Mouse (Mus musculus) hindbrain, embryonic 16.5 days (tissue): ENCODE results near the gene Pou1f1. TPM values are rescaled to one million over a fixed set of nuclear protein-coding genes. Genes with fewer than 3 reads are reported as not detected.

Source experiments
- ATAC-seq: fragments of 200-750 bp; cut with Nextera tagmentation; 2 replicates; pipeline ENCODE4 v1.8.0; 2017; ENCODE audit warnings: moderate TSS enrichment, moderate library complexity
- H3K27ac ChIP-seq: fragments of 300-500 bp; sonication (generic); 2 replicates; pipeline ENCODE4 v1.5.1; 2014; ENCODE audit warnings: low read depth, mild to moderate bottlenecking, control low read depth, low read length, moderate library complexity
- H3K27me3 ChIP-seq: fragments of 300-500 bp; sonication (generic); replicated peaks from 2 replicates; pipeline ENCODE4 v1.6.1; 2014; ENCODE audit warnings: low read length; ENCODE audit not compliant: control insufficient read depth, insufficient read depth
- H3K36me3 ChIP-seq: fragments of 300-500 bp; sonication (generic); 2 replicates; pipeline ENCODE4 v1.6.1; 2014; ENCODE audit warnings: mild to moderate bottlenecking, low read length, moderate library complexity, mixed read lengths; ENCODE audit not compliant: control insufficient read depth, insufficient read depth
- H3K4me1 ChIP-seq: fragments of 300-500 bp; sonication (generic); 2 replicates; pipeline ENCODE4 v1.6.1; 2014; ENCODE audit warnings: low read depth, low read length; ENCODE audit not compliant: control insufficient read depth, insufficient read depth
- H3K4me2 ChIP-seq: fragments of 300-500 bp; sonication (generic); 2 replicates; pipeline ENCODE4 v1.6.1; 2014; ENCODE audit warnings: mild to moderate bottlenecking, low read length, control low read depth, moderate library complexity
- H3K4me3 ChIP-seq: fragments of 300-500 bp; sonication (generic); 2 replicates; pipeline ENCODE4 v1.5.1; 2014; ENCODE audit warnings: mild to moderate bottlenecking, low read length, control low read depth, moderate library complexity
- H3K9ac ChIP-seq: fragments of 300-500 bp; sonication (generic); 2 replicates; pipeline ENCODE4 v1.6.1; 2014; ENCODE audit warnings: low read depth, mild to moderate bottlenecking, control low read depth, low read length, moderate library complexity
- H3K9me3 ChIP-seq: fragments of 300-500 bp; sonication (generic); 2 replicates; pipeline ENCODE4 v1.6.1; 2014; ENCODE audit warnings: mild to moderate bottlenecking, low read length, moderate library complexity; ENCODE audit not compliant: control insufficient read depth
- WGBS: fragments of 180-500 bp; shearing (Covaris S2); extraction: QIAGEN DNeasy Blood & Tissue Kit; methylation state at CpG from one replicate; pipeline ENCODE4 v1.1.7; 2014; 5-methylcytosine and 5-hydroxymethylcytosine counted together
- polyA plus RNA-seq: library from polyadenylated mRNA; unstranded; fragments of >200 nt; fragmentation: Nextera tagmentation; extraction: Ambion mirVana; gene quantifications from 2 replicates; pipeline ENCODE4 v1.2.1, GENCODE M21; 2015

The Pou1f1 gene
- polyA plus RNA-seq, 1 experiment from 2014 or later = not detected

DNA sequence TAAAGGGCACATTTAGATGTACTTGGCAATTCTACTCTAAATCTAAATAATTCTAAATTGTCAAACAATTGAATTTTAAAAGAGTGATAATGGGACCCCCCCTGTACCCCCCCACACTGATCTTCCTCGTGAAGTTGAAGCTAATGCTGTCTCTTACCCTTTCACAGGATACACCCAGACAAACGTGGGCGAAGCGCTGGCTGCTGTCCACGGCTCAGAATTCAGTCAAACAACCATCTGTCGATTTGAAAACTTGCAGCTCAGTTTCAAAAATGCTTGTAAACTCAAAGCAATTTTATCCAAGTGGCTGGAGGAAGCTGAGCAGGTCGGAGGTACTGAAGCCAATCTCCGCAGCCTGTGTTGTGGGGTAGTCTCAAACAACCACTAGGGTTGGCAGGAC is 11.4 kb downstream of the Pou1f1 start:
- H3K4me1 ChIP-seq = no peaks in the 10 kb centered on the region
- no peaks in the 10 kb centered on the region for H3K36me3 ChIP-seq
- no peaks in the 10 kb centered on the region for H3K27me3 ChIP-seq
- ATAC-seq = no peak
- H3K4me3 ChIP-seq = no peak overlapping the region
- WGBS = 66% methylated on average over 8 of the region's 8 CpGs
- no peak overlapping the region for H3K4me2 ChIP-seq
- no peak overlapping the region for H3K9ac ChIP-seq
- no peaks in the 10 kb centered on the region for H3K9me3 ChIP-seq
- H3K27ac ChIP-seq = no peak overlapping the region

DNA sequence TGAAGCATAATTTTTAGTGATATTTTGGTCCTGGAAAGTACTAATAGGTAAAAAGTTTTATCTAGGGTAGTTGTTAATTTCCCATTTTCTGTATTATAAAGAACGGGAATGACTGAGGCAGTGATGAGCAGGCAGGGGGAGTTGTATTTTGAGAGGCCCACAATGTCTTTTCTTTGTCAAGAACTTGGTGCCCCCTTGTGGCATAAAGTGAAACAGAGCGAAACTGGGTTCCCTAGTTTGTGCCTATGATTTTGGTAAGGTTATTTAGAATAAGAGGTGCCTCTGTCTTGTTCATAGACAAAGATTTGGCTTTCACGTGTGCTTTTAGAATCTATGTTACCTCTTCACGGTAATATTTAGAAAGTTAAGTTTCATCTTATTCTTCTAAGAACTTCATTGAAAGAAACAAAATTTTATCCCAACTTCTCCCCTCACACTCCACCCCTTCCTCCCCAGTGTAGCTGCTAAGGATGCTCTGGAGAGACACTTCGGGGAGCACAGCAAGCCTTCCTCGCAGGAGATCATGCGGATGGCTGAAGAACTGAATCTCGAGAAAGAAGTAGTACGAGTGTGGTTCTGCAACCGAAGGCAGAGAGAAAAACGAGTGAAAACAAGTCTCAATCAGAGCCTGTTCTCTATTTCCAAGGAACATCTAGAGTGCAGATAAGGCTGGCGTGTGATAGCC is 13.1 kb downstream of the Pou1f1 start:
- Histone ChIP-seq H3K36me3 (no peaks in the 10 kb centered on the region), H3K27ac (no peak overlapping the region), H3K9ac (no peak overlapping the region), H3K4me1 (no peaks in the 10 kb centered on the region), H3K9me3 (no peaks in the 10 kb centered on the region), H3K27me3 (no peaks in the 10 kb centered on the region), H3K4me3 (no peak overlapping the region), H3K4me2 (no peak overlapping the region)
- ATAC-seq = no peak
- WGBS = 31% methylated on average over 12 of the region's 12 CpGs

DNA sequence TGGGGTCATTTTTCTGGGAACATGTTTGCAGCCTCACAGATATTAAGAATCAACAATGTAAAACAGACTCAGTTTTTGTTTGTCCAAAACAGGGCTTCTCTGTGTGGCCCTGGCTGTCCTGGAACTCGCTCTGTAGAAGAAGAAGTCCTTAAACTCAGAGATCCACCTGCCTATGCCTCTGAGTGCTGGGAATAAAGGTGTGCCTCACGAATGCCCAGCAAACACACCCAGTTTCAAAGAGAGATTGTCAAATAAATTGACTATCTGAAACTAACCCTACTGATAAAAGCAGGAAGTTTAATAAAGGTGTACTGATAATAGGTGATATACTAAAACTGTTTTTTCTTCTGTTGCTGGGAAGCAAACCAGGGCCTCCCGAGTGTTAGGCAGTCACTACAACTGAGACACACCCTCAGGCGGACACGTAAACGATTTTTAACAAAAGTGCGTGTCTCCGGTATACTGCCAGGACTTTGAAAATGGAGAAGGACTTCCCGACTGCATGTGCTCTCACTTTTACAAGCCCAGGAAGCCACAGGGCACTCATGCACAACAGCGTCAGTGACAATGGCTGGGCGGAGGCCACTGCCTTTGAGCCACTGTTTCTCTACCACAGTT is 23.5 kb downstream of the Pou1f1 start:
- 94% methylated on average over 11 of the region's 11 CpGs for WGBS
- ATAC-seq = no peak
- no peak overlapping the region for H3K27ac ChIP-seq
- no peak overlapping the region for H3K4me2 ChIP-seq
- no peaks in the 10 kb centered on the region for H3K27me3 ChIP-seq
- peaks cover 16% of the 10 kb centered on the region for H3K36me3 ChIP-seq
- no peak overlapping the region for H3K9ac ChIP-seq
- no peaks in the 10 kb centered on the region for H3K9me3 ChIP-seq
- no peaks in the 10 kb centered on the region for H3K4me1 ChIP-seq
- H3K4me3 ChIP-seq = no peak overlapping the region

DNA sequence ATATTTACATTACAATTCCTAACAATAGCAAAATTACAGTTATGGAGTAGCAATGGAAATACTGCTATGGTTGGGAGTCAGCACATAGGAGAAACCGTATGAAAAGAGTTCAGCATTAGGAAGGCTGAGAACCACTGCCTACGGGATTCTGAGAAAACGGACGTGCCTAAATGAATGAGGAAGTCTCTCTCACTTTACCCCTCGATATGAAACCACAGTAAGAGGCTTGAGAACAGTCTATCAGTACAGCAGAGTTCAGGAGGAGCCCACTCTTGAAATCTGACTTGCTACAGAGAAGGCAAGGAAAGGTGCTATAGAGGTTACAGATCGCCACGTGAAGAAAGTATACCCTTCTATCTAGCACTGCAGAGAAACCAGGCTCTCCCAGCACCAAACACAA is 28.6 kb downstream of the Pou1f1 start:
- no peak for ATAC-seq
- H3K9me3 ChIP-seq = no peaks in the 10 kb centered on the region
- H3K27me3 ChIP-seq = no peaks in the 10 kb centered on the region
- H3K4me2 ChIP-seq = no peak overlapping the region
- 88% methylated on average over 7 of the region's 7 CpGs for WGBS
- H3K27ac ChIP-seq = no peak overlapping the region
- no peak overlapping the region for H3K9ac ChIP-seq
- H3K4me3 ChIP-seq = no peak overlapping the region
- H3K36me3 ChIP-seq = peaks cover 7% of the 10 kb centered on the region; the same call in 1 of the 2 replicates
- H3K4me1 ChIP-seq = no peaks in the 10 kb centered on the region

DNA sequence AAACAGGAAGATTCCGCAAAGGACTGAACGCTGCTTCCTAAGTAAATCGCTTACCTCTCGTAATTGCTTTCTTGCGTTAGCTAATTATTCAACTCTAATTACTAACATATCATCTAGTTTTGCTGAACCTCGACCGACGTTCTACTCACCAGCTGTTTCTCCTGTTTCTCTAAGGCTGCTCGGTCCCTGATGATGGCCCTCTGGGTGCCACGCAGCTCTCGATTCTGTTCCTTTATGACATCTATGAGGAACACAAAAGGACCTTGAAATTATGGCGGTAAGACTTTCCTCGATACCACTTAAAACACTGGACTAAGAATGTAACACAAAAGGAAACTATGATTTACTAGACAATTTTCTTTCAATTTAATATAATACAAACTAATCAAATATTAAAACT is 30.5 kb downstream of the Pou1f1 start:
- Histone ChIP-seq H3K9ac (no peak overlapping the region), H3K27me3 (no peaks in the 10 kb centered on the region), H3K36me3 (no peaks in the 10 kb centered on the region), H3K27ac (no peak overlapping the region), H3K4me2 (no peak overlapping the region), H3K4me3 (no peak overlapping the region), H3K4me1 (no peaks in the 10 kb centered on the region), H3K9me3 (no peaks in the 10 kb centered on the region)
- no peak for ATAC-seq
- WGBS = 70% methylated on average over 13 of the region's 13 CpGs

DNA sequence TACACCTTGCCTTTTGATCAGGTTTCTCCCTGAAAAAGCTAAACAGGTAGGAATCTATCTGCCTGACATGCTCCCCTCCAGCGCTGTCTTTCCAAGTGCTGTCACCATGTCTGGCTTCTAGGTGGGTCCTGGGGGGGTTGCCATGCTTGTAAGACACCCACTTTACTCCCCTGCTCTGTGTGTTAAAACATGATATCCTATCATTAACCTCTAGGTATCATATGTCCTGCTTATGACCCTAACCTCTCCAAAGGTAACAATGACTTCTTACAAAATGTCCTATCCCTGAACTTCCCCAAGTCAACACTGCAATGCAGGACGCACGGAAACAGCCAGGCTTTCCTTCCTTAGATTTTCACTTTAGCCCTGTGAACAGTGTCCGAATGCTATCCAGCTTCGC is 34.0 kb downstream of the Pou1f1 start:
- H3K4me2 ChIP-seq = no peak overlapping the region
- H3K4me1 ChIP-seq = peaks cover 2% of the 10 kb centered on the region; the same call in 1 of the 2 replicates
- no peak overlapping the region for H3K27ac ChIP-seq
- H3K9ac ChIP-seq = no peak overlapping the region
- WGBS = 91% methylated on average over 5 of the region's 5 CpGs
- no peak overlapping the region for H3K4me3 ChIP-seq
- ATAC-seq = no peak
- H3K27me3 ChIP-seq = no peaks in the 10 kb centered on the region
- H3K9me3 ChIP-seq = no peaks in the 10 kb centered on the region
- H3K36me3 ChIP-seq = no peaks in the 10 kb centered on the region

DNA sequence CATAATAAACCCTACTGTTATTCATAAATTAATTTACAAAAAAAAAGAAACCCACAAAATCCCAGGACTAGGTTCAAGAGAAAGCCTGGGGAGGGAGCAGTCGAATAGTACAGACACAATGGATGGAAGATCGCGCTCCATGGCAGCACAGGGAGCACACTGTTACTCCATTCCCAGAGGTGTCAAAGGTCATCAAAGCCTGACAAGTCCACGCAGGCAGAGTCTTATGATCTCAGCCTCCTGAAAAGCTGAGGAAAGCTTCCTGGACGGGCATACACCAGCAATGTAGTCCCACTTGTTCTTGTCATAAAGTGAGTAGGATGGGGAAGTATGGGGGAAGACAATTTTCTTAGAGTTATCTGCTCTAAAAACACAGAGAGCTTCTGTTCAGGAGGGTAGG is 37.1 kb downstream of the Pou1f1 start:
- Histone ChIP-seq H3K27ac (no peak overlapping the region), H3K4me1 (peaks cover 6% of the 10 kb centered on the region; the same call in 1 of the 2 replicates), H3K9ac (no peak overlapping the region), H3K4me2 (no peak overlapping the region), H3K27me3 (no peaks in the 10 kb centered on the region), H3K4me3 (no peak overlapping the region), H3K36me3 (no peaks in the 10 kb centered on the region), H3K9me3 (no peaks in the 10 kb centered on the region)
- 68% methylated on average over 5 of the region's 5 CpGs for WGBS
- ATAC-seq = no peak

DNA sequence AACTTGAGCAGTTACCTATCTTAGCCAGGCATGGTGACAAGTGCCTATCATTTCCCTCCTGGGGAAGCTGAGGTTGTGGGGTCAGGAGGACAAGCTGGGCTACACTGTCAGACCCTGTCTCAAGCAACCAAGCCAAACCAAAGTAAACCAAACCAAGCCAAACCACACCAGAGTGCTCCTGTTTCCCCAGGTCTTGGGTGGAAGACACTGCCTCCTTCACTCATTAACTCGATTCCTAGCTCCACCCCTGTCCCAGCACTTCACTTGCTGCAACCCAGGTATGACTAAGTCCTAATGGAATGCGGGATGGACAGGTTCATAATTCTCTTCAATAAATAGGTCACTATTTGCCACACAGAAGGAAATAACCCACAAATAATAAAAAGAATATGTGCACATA is 39.3 kb downstream of the Pou1f1 start:
- Histone ChIP-seq H3K4me1 (peaks cover 6% of the 10 kb centered on the region; the same call in 1 of the 2 replicates), H3K27me3 (no peaks in the 10 kb centered on the region), H3K9me3 (no peaks in the 10 kb centered on the region), H3K27ac (no peak overlapping the region), H3K9ac (no peak overlapping the region), H3K4me3 (no peak overlapping the region), H3K4me2 (peak overlapping the region; percentile 9), H3K36me3 (no peaks in the 10 kb centered on the region)
- WGBS = 88% methylated on average over 2 of the region's 2 CpGs
- no peak for ATAC-seq

DNA sequence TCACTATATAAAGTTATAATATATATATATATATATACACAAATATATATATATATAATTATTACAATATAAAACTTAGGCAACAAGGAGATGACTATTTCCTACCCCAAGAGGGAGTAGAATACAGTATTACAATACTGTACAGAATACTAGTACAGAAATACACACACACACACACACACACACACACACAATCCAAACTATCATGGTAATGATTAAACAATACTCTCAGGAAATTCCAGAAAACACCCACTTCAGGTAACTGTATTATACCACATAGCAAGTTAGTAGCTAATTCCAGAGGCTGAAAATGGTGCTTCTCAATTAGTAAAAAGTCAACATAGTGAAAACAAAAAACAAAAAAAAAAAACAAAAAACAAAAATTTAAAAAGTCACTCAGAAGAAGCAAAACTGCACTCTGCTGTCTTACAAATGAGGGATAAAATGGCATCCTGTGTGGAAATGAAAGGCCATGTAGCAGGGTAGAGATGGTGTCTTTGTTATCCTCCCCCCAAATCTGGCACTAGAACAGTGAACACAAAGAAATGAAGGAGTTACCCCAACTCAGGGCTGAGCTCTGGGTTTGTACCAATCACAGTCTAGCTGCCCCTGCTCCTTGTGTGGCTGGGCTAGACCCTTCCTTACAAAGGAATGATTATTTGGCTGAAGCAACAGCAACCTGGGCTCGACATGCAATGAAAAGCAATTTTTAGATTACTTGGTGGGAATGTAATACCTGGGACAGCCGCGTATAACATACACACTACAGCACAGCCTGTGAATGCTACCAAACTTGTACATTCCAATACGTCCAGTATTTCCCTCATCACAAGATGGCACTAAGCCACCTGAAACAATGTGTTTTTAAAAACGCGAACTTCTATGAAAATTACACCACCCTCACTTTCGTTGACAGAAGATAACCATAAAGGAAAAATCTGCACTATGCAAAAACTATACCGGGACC is 41.0 kb downstream of the Pou1f1 start:
- peak; percentile 43 for ATAC-seq
- Histone ChIP-seq H3K9me3 (no peaks in the 10 kb centered on the region), H3K27me3 (no peaks in the 10 kb centered on the region), H3K9ac (peak overlapping the region; percentile 93), H3K4me2 (peak overlapping the region; percentile 68), H3K4me3 (peak overlapping the region; percentile 100), H3K27ac (peak overlapping the region; percentile 82), H3K36me3 (no peaks in the 10 kb centered on the region), H3K4me1 (peaks cover 6% of the 10 kb centered on the region; the same call in 1 of the 2 replicates)
- WGBS = 6% methylated on average over 8 of the region's 8 CpGs
